Mouse (Mus musculus) neural tube, embryonic 13.5 days (tissue): Measurements from ENCODE around the gene Lama4. TPM values are rescaled to one million over a fixed set of nuclear protein-coding genes. Genes with fewer than 3 reads are reported as not detected.

Experiments used
- ATAC-seq: fragments of 200-750 bp; cut with Nextera tagmentation; 2 replicates; pipeline ENCODE4 v1.8.0; 2017; ENCODE audit warnings: low read depth, mild to moderate bottlenecking, moderate TSS enrichment, moderate library complexity
- H3K27ac ChIP-seq: fragments of 300-500 bp; sonication (generic); replicated peaks from 2 replicates; pipeline ENCODE4 v1.5.1; 2015; ENCODE audit warnings: moderate library complexity, mild to moderate bottlenecking, inconsistent platforms
- H3K27me3 ChIP-seq: fragments of 300-500 bp; sonication (generic); 2 replicates; pipeline ENCODE4 v1.6.1; 2015; ENCODE audit warnings: mild to moderate bottlenecking, inconsistent platforms
- H3K36me3 ChIP-seq: fragments of 300-500 bp; sonication (generic); 2 replicates; pipeline ENCODE4 v1.6.1; 2015; ENCODE audit warnings: mild to moderate bottlenecking, inconsistent platforms
- H3K4me1 ChIP-seq: fragments of 300-500 bp; sonication (generic); replicated peaks from 2 replicates; pipeline ENCODE4 v1.6.1; 2015; ENCODE audit warnings: inconsistent platforms
- H3K4me2 ChIP-seq: fragments of 300-500 bp; sonication (generic); 2 replicates; pipeline ENCODE4 v1.6.1; 2015; ENCODE audit warnings: inconsistent platforms, mild to moderate bottlenecking, moderate library complexity
- H3K4me3 ChIP-seq: fragments of 300-500 bp; sonication (generic); 2 replicates; pipeline ENCODE4 v1.5.1; 2015; ENCODE audit warnings: mild to moderate bottlenecking, inconsistent platforms
- H3K9ac ChIP-seq: fragments of 300-500 bp; sonication (generic); 2 replicates; pipeline ENCODE4 v1.6.1; 2015; ENCODE audit warnings: moderate library complexity, mild to moderate bottlenecking, inconsistent platforms
- H3K9me3 ChIP-seq: fragments of 300-500 bp; sonication (generic); 2 replicates; pipeline ENCODE4 v1.6.1; 2016; ENCODE audit warnings: inconsistent platforms
- WGBS: fragments of 180-500 bp; shearing (Covaris S2); methylation state at CpG from one replicate; pipeline ENCODE4 v1.1.7; 2015; 5-methylcytosine and 5-hydroxymethylcytosine counted together
- polyA plus RNA-seq: library from polyadenylated mRNA; unstranded; fragments of >200 nt; fragmentation: Nextera tagmentation; extraction: Ambion mirVana; gene quantifications from 2 replicates; pipeline ENCODE4 v1.2.1, GENCODE M21; 2015

Lama4 gene
- polyA plus RNA-seq, 1 experiment from 2014 or later: 36.7 TPM

DNA sequence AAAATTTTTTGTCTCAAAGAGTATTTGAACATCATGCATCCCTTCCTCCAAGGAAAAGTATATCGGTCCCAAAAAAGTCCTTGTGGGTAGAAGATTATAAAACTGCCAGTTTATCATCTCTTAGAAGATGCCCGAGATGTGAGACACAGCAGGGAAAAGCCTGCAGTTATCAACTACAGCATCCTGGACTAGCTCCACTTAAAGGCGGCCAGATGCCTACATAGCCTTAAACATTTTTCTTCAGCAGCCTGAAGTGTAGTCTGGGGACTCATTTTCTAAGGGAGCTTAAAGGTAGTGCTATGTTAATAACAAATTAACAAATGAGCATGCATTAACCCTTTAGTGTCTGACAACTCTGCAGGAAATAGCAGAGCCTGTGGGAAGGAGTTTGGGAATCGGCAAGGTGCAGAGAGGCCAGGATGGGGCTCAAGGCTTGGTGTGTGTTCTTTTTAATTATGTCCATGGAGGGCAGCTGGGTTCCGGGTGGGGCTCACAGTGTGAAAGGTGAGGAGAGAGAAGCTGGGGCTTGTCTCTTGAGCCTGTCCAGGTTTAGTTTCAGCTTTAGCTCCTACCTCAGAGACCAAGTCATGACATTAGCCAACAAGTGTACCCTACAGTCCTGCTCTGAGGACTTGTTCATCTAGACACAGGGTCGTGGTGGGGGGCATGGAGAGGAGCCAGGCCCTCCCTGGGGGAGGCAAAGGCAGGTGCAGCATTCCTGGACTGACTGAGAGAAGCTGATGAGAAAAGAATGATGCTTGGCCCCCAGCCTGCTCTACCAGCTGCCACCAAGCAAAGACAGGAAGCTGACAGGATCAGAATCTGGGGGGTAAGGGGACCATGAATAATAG lies 64.2 kb downstream of the Lama4 start:
- Histone ChIP-seq H3K9me3 (no peaks in the 10 kb centered on the region), H3K27ac (no peak overlapping the region), H3K9ac (no peak overlapping the region), H3K36me3 (no peaks in the 10 kb centered on the region), H3K4me1 (peaks cover 18% of the 10 kb centered on the region; the same call in 1 of the 2 replicates), H3K27me3 (no peaks in the 10 kb centered on the region), H3K4me2 (no peak overlapping the region), H3K4me3 (no peak overlapping the region)
- no peak for ATAC-seq
- 68% methylated on average over 6 of the region's 6 CpGs for WGBS

- Histone ChIP-seq H3K4me3 (no peak overlapping the region), H3K27ac (no peak overlapping the region), H3K4me2 (no peak overlapping the region), H3K9ac (no peak overlapping the region), H3K27me3 (no peaks in the 10 kb centered on the region), H3K4me1 (peaks cover 18% of the 10 kb centered on the region; the same call in 1 of the 2 replicates), H3K36me3 (no peaks in the 10 kb centered on the region), H3K9me3 (no peaks in the 10 kb centered on the region)
- 91% methylated on average over 14 of the region's 14 CpGs for WGBS
- no peak for ATAC-seq
Measured at GRCm38 (mm10) chr10:39030148-39030685, 64.9 kb downstream of the Lama4 start.

- H3K27me3 ChIP-seq: no peaks in the 10 kb centered on the region
- ATAC-seq: no peak
- H3K4me1 ChIP-seq: no peaks in the 10 kb centered on the region; the same call in 1 of the 2 replicates
- H3K4me2 ChIP-seq: no peak overlapping the region
- H3K4me3 ChIP-seq: no peak overlapping the region
- H3K27ac ChIP-seq: no peak overlapping the region
- 69% methylated on average over 4 of the region's 4 CpGs for WGBS
- H3K9ac ChIP-seq: no peak overlapping the region
- H3K9me3 ChIP-seq: no peaks in the 10 kb centered on the region
- 0 out of 2 replicates have a peak, but pooled peaks cover 4% of the 10 kb centered on the region for H3K36me3 ChIP-seq
Measured at GRCm38 (mm10) chr10:39039564-39039963, 74.2 kb downstream of the Lama4 start.

DNA sequence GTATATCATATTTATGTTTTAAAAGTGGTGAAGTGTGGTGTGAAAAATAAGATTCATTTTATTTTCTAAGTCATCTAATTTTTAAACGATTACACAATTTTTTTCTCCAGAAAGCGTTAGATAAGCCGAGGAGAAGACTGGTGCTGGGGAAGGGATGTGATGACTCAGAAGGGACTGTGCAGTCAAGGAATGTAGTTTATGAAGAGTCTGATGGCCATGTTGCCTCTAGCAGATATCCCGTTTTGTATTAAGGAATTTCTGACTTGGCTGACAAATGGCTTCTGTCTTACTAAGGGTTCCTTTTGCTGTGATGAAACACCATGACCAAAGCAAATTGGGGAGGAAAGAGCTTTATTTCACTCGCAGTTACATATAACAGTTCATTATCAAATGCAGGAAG lies 74.7 kb downstream of the Lama4 start:
- Histone ChIP-seq H3K9ac (no peak overlapping the region), H3K9me3 (no peaks in the 10 kb centered on the region), H3K27ac (no peak overlapping the region), H3K27me3 (no peaks in the 10 kb centered on the region), H3K36me3 (0 out of 2 replicates have a peak, but pooled peaks cover 4% of the 10 kb centered on the region), H3K4me3 (no peak overlapping the region), H3K4me1 (no peaks in the 10 kb centered on the region; the same call in 1 of the 2 replicates), H3K4me2 (no peak overlapping the region)
- no peak for ATAC-seq
- 76% methylated on average over 5 of the region's 5 CpGs for whole genome bisulfite sequencing

GRCm38 (mm10) chr10:39044476-39044995 lies 79.2 kb downstream of the Lama4 start:
- Histone ChIP-seq H3K27me3 (no peaks in the 10 kb centered on the region), H3K9me3 (no peaks in the 10 kb centered on the region), H3K4me2 (no peak overlapping the region), H3K4me3 (no peak overlapping the region), H3K27ac (no peak overlapping the region), H3K36me3 (no peaks in the 10 kb centered on the region), H3K4me1 (no peaks in the 10 kb centered on the region; the same call in 1 of the 2 replicates), H3K9ac (no peak overlapping the region)
- 54% methylated on average over 3 of the region's 3 CpGs for WGBS
- no peak for ATAC-seq

- ATAC-seq: no peak
- Histone ChIP-seq H3K9me3 (no peaks in the 10 kb centered on the region), H3K27me3 (no peaks in the 10 kb centered on the region), H3K9ac (no peak overlapping the region), H3K4me1 (no peaks in the 10 kb centered on the region; the same call in 1 of the 2 replicates), H3K27ac (no peak overlapping the region), H3K36me3 (no peaks in the 10 kb centered on the region), H3K4me3 (no peak overlapping the region), H3K4me2 (no peak overlapping the region)
- 75% methylated on average over 1 of the region's 1 CpGs for WGBS
Measured at GRCm38 (mm10) chr10:39045111-39045510, 79.8 kb downstream of the Lama4 start.

GRCm38 (mm10) chr10:39047775-39048174 lies 82.5 kb downstream of the Lama4 start:
- no peaks in the 10 kb centered on the region; the same call in 1 of the 2 replicates for H3K4me1 ChIP-seq
- peaks cover 8% of the 10 kb centered on the region for H3K36me3 ChIP-seq
- H3K27me3 ChIP-seq: no peaks in the 10 kb centered on the region
- 0 out of 2 replicates have a peak, but pooled peaks cover 5% of the 10 kb centered on the region for H3K9me3 ChIP-seq
- no peak overlapping the region for H3K4me2 ChIP-seq
- H3K9ac ChIP-seq: no peak overlapping the region
- no peak overlapping the region for H3K27ac ChIP-seq
- H3K4me3 ChIP-seq: no peak overlapping the region
- ATAC-seq: no peak
- WGBS: 50% methylated on average over 10 of the region's 10 CpGs

- H3K27ac ChIP-seq: no peak overlapping the region
- peaks cover 11% of the 10 kb centered on the region for H3K36me3 ChIP-seq
- no peak overlapping the region for H3K4me2 ChIP-seq
- H3K4me3 ChIP-seq: no peak overlapping the region
- H3K4me1 ChIP-seq: no peaks in the 10 kb centered on the region; the same call in 1 of the 2 replicates
- WGBS: 83% methylated on average over 8 of the region's 8 CpGs
- H3K9me3 ChIP-seq: 0 out of 2 replicates have a peak, but pooled peaks cover 5% of the 10 kb centered on the region
- no peaks in the 10 kb centered on the region for H3K27me3 ChIP-seq
- ATAC-seq: no peak
- no peak overlapping the region for H3K9ac ChIP-seq
Measured at GRCm38 (mm10) chr10:39049581-39050294, 84.4 kb downstream of the Lama4 start.

GRCm38 (mm10) chr10:39056050-39056449 lies 90.7 kb downstream of the Lama4 start:
- no peaks in the 10 kb centered on the region for H3K27me3 ChIP-seq
- 92% methylated on average over 5 of the region's 5 CpGs for WGBS
- H3K9ac ChIP-seq: no peak overlapping the region
- H3K4me1 ChIP-seq: no peaks in the 10 kb centered on the region
- no peak overlapping the region for H3K4me2 ChIP-seq
- H3K9me3 ChIP-seq: 0 out of 2 replicates have a peak, but pooled peaks cover 5% of the 10 kb centered on the region
- no peak overlapping the region for H3K4me3 ChIP-seq
- H3K36me3 ChIP-seq: peaks cover 25% of the 10 kb centered on the region
- no peak overlapping the region for H3K27ac ChIP-seq
- no peak for ATAC-seq

- H3K9me3 ChIP-seq: no peaks in the 10 kb centered on the region
- H3K4me3 ChIP-seq: no peak overlapping the region
- H3K4me2 ChIP-seq: no peak overlapping the region
- no peaks in the 10 kb centered on the region for H3K27me3 ChIP-seq
- no peak overlapping the region for H3K27ac ChIP-seq
- no peak overlapping the region for H3K9ac ChIP-seq
- no peaks in the 10 kb centered on the region for H3K36me3 ChIP-seq
- no peaks in the 10 kb centered on the region for H3K4me1 ChIP-seq
- ATAC-seq: no peak
- WGBS: 91% methylated on average over 5 of the region's 5 CpGs
Measured at GRCm38 (mm10) chr10:39064732-39065131, 99.4 kb downstream of the Lama4 start.

DNA sequence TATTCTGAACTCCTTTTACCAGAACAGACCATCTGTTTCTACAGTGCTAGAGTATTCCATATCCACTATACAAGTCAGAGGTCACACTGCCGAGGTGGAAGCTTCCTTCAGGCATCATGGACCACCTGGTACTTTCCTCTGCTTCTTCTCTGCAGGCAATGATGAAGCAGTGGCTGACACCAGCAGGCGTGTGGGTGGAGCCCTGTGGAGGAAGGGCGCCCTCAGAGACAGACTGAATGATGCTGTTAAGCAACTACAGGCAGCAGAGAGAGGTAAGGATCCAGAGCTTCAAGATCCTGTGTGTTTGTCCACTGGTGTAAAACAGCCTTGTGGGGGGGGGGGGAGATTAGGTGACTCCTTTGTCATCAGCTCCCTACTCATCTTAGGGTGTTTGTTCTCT lies 100.1 kb downstream of the Lama4 start:
- H3K9ac ChIP-seq: no peak overlapping the region
- H3K4me3 ChIP-seq: no peak overlapping the region
- no peaks in the 10 kb centered on the region for H3K27me3 ChIP-seq
- 0 out of 2 replicates have a peak, but pooled peaks cover 3% of the 10 kb centered on the region for H3K36me3 ChIP-seq
- H3K9me3 ChIP-seq: no peaks in the 10 kb centered on the region
- no peak overlapping the region for H3K27ac ChIP-seq
- no peaks in the 10 kb centered on the region for H3K4me1 ChIP-seq
- ATAC-seq: no peak
- 73% methylated on average over 3 of the region's 3 CpGs for WGBS
- no peak overlapping the region for H3K4me2 ChIP-seq

- H3K27ac ChIP-seq: no peak overlapping the region
- no peak overlapping the region for H3K4me3 ChIP-seq
- no peak overlapping the region for H3K4me2 ChIP-seq
- ATAC-seq: no peak
- WGBS: 96% methylated on average over 4 of the region's 4 CpGs
- no peak overlapping the region for H3K9ac ChIP-seq
- H3K9me3 ChIP-seq: no peaks in the 10 kb centered on the region
- no peaks in the 10 kb centered on the region for H3K27me3 ChIP-seq
- H3K36me3 ChIP-seq: 0 out of 2 replicates have a peak, but pooled peaks cover 3% of the 10 kb centered on the region
- no peaks in the 10 kb centered on the region for H3K4me1 ChIP-seq
Measured at GRCm38 (mm10) chr10:39066061-39066460, 100.7 kb downstream of the Lama4 start.
